Mouse (Mus musculus) forebrain, embryonic 15.5 days (tissue): ENCODE data around the gene Tcf3. TPM values are rescaled to one million over a fixed set of nuclear protein-coding genes. Genes with fewer than 3 reads are reported as not detected.

Experiments used
- ATAC-seq: fragments of 200-750 bp; cut with Nextera tagmentation; replicated peaks from 2 replicates; pipeline ENCODE4 v1.8.0; 2017; ENCODE audit warnings: mild to moderate bottlenecking, moderate TSS enrichment, moderate library complexity
- H3K27ac ChIP-seq: fragments of 300-500 bp; sonication (generic); replicated peaks from 2 replicates; pipeline ENCODE4 v1.5.1; 2015; ENCODE audit warnings: mild to moderate bottlenecking, inconsistent platforms
- H3K27me3 ChIP-seq: fragments of 300-500 bp; sonication (generic); 2 replicates; pipeline ENCODE4 v1.6.1; 2015; ENCODE audit warnings: inconsistent platforms
- H3K36me3 ChIP-seq: fragments of 300-500 bp; sonication (generic); 2 replicates; pipeline ENCODE4 v1.6.1; 2015; ENCODE audit warnings: mild to moderate bottlenecking, inconsistent platforms
- H3K4me1 ChIP-seq: fragments of 300-500 bp; sonication (generic); 2 replicates; pipeline ENCODE4 v1.6.1; 2015; ENCODE audit warnings: inconsistent platforms
- H3K4me2 ChIP-seq: fragments of 300-500 bp; sonication (generic); replicated peaks from 2 replicates; pipeline ENCODE4 v1.6.1; 2015; ENCODE audit warnings: mild to moderate bottlenecking, inconsistent platforms
- H3K4me3 ChIP-seq: fragments of 300-500 bp; sonication (generic); 2 replicates; pipeline ENCODE4 v1.5.1; 2015; ENCODE audit warnings: mild to moderate bottlenecking, inconsistent platforms
- H3K9ac ChIP-seq: fragments of 300-500 bp; sonication (generic); replicated peaks from 2 replicates; pipeline ENCODE4 v1.6.1; 2015; ENCODE audit warnings: mild to moderate bottlenecking, inconsistent platforms
- H3K9me3 ChIP-seq: fragments of 300-500 bp; sonication (generic); 2 replicates; pipeline ENCODE4 v1.6.1; 2016; ENCODE audit warnings: inconsistent platforms
- WGBS: fragments of 180-500 bp; shearing (Covaris S2); methylation state at CpG from one replicate; pipeline ENCODE4 v1.1.7; 2015; ENCODE audit warnings: mixed read lengths; 5-methylcytosine and 5-hydroxymethylcytosine counted together
- polyA plus RNA-seq: library from polyadenylated mRNA; unstranded; fragments of >200 nt; fragmentation: Nextera tagmentation; extraction: Ambion mirVana; gene quantifications from 2 replicates; pipeline ENCODE4 v1.2.1, GENCODE M21; 2015

Gene Tcf3
- polyA plus RNA-seq, 1 experiment from 2014 or later, result 85.2 TPM

GRCm38 (mm10) chr10:80399973-80400703, 33.3 kb downstream of the Tcf3 start:
- peak overlapping the region; percentile 100 for H3K27ac ChIP-seq
- 12% methylated on average over 17 of the region's 17 CpGs for WGBS
- H3K36me3 ChIP-seq, result peaks cover 37% of the 10 kb centered on the region
- ATAC-seq, result no peak
- peaks cover 34% of the 10 kb centered on the region for H3K4me1 ChIP-seq
- H3K9ac ChIP-seq, result peak overlapping the region; percentile 59
- no peaks in the 10 kb centered on the region for H3K27me3 ChIP-seq
- peak overlapping the region; percentile 75 for H3K4me2 ChIP-seq
- H3K4me3 ChIP-seq, result peak overlapping the region; percentile 91
- no peaks in the 10 kb centered on the region for H3K9me3 ChIP-seq

- no peaks in the 10 kb centered on the region for H3K9me3 ChIP-seq
- no peaks in the 10 kb centered on the region for H3K27me3 ChIP-seq
- H3K9ac ChIP-seq, result peak within 1 kb of the TSS; percentile 95
- H3K4me1 ChIP-seq, result peaks cover 29% of the 10 kb centered on the region
- H3K4me3 ChIP-seq, result peak within 1 kb of the TSS; percentile 91
- H3K27ac ChIP-seq, result peak within 1 kb of the TSS; percentile 100
- peaks cover 45% of the 10 kb centered on the region for H3K36me3 ChIP-seq
- peak; percentile 97 for ATAC-seq
- under 1% methylated on average over 69 of the region's 82 CpGs for WGBS
- peak within 1 kb of the TSS; percentile 91 for H3K4me2 ChIP-seq
These were observed 34.1 kb downstream of the Tcf3 start, which contains the start of gene Mbd3 for GRCm38 (mm10) chr10:80399191-80399972. TSS of gene Mbd3 (minus strand) at chr10:80399550.

GRCm38 (mm10) chr10:80398719-80399190, 34.7 kb downstream of the Tcf3 start:
- H3K4me3 ChIP-seq, result peak overlapping the region; percentile 91
- WGBS, result 0% methylated on average over 52 of the region's 59 CpGs
- peak; percentile 78 for ATAC-seq
- peaks cover 48% of the 10 kb centered on the region for H3K36me3 ChIP-seq
- H3K9me3 ChIP-seq, result no peaks in the 10 kb centered on the region
- peak overlapping the region; percentile 100 for H3K27ac ChIP-seq
- peak overlapping the region; percentile 95 for H3K9ac ChIP-seq
- H3K4me1 ChIP-seq, result peaks cover 29% of the 10 kb centered on the region
- H3K4me2 ChIP-seq, result peak overlapping the region; percentile 91
- no peaks in the 10 kb centered on the region for H3K27me3 ChIP-seq

DNA sequence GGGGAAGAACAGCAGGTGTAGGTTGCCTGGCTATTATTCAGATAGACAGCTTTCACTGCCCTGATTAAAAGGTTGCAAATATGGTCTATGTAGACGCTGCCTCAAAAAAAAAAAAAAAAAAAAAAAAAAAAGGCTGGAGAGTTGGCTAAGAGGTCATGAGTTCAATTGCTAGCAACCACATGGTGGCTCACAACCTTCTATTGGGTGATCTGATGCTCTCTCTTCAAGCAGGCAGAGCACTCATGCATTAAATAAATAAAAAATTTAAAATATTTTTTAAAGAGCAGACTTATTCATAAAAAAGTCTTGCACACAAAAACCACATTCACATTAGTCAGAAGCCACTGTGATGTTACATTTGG, 35.3 kb downstream of the Tcf3 start:
- H3K27ac ChIP-seq, result peak overlapping the region; percentile 100
- no peaks in the 10 kb centered on the region for H3K9me3 ChIP-seq
- peaks cover 29% of the 10 kb centered on the region for H3K4me1 ChIP-seq
- ATAC-seq, result no peak
- H3K27me3 ChIP-seq, result no peaks in the 10 kb centered on the region
- H3K9ac ChIP-seq, result peak overlapping the region; percentile 95
- H3K4me3 ChIP-seq, result peak overlapping the region; percentile 91
- H3K36me3 ChIP-seq, result peaks cover 48% of the 10 kb centered on the region
- peak overlapping the region; percentile 91 for H3K4me2 ChIP-seq
- WGBS, result 0% methylated on average over 1 of the region's 1 CpGs

- no peaks in the 10 kb centered on the region for H3K9me3 ChIP-seq
- ATAC-seq, result no peak
- peaks cover 29% of the 10 kb centered on the region for H3K4me1 ChIP-seq
- peak overlapping the region; percentile 91 for H3K4me2 ChIP-seq
- 36% methylated on average over 8 of the region's 8 CpGs for WGBS
- no peaks in the 10 kb centered on the region for H3K27me3 ChIP-seq
- peaks cover 48% of the 10 kb centered on the region for H3K36me3 ChIP-seq
- peak overlapping the region; percentile 100 for H3K27ac ChIP-seq
- H3K4me3 ChIP-seq, result peak overlapping the region; percentile 91
- peak overlapping the region; percentile 95 for H3K9ac ChIP-seq
These were observed 35.8 kb downstream of the Tcf3 start for GRCm38 (mm10) chr10:80397524-80398173.

GRCm38 (mm10) chr10:80396822-80397523, 36.5 kb downstream of the Tcf3 start:
- peak overlapping the region; percentile 91 for H3K4me3 ChIP-seq
- peaks cover 48% of the 10 kb centered on the region for H3K36me3 ChIP-seq
- no peak for ATAC-seq
- 88% methylated on average over 11 of the region's 11 CpGs for WGBS
- peaks cover 29% of the 10 kb centered on the region for H3K4me1 ChIP-seq
- peak overlapping the region; percentile 91 for H3K4me2 ChIP-seq
- H3K9me3 ChIP-seq, result no peaks in the 10 kb centered on the region
- peak overlapping the region; percentile 100 for H3K27ac ChIP-seq
- H3K9ac ChIP-seq, result peak overlapping the region; percentile 95
- no peaks in the 10 kb centered on the region for H3K27me3 ChIP-seq

DNA sequence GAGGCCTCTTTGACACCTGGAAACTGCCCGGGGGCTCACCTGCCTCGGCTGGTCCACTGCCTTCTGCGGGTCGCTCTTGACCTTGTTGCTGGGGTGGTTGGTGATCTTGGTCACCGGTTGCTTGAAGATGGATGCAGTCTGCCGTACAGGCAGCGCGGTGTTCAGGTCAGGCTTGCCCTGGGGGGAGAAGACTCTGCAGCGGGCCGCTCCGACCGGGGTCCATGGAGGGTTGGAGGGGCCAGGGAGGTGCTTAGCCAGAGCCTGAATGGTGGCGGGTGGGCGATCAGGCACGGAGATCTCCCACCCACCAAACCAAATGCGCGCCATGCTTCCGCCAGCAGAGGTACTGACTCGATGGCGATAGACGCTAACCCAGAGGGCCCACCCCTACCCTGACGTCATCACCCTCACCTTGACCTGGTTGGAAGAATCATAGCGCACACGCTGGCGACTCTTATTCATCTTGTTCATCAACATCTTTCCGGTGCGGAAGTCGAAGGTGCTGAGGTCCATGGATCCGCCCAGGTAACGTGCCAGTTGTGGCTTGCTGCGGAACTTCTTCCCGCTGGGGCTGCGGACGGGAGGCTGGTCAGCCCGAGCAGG, 38.3 kb downstream of the Tcf3 start:
- Histone ChIP-seq H3K4me3 (no peak overlapping the region), H3K4me1 (peaks cover 23% of the 10 kb centered on the region), H3K27ac (no peak overlapping the region), H3K36me3 (peaks cover 55% of the 10 kb centered on the region), H3K4me2 (no peak overlapping the region), H3K9me3 (no peaks in the 10 kb centered on the region), H3K9ac (no peak overlapping the region), H3K27me3 (no peaks in the 10 kb centered on the region)
- no peak for ATAC-seq
- 95% methylated on average over 35 of the region's 35 CpGs for WGBS

DNA sequence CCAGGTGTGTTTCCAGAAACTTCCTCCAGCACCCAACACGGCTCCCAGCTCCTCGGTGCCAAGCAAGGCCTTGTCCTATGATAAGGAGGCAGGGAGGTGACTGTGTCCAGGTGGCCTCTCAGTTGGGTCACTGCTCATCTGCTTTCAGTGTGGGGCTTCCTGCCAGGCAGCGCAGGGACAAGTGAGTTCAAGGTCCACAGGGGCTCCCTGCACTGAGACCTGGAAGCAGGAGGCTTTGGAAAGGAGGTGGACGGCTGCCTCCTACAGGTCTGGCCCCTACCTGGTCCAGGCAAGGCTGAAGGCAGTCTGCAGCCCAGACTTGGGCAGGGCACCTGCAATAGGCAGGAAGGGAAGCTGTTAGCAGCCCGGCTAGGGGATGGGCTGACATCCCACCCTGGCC, 40.8 kb downstream of the Tcf3 start:
- H3K9ac ChIP-seq, result 0 out of 2 replicates have a peak overlapping the region, but pooled peaks have one; percentile 1
- no peak overlapping the region for H3K27ac ChIP-seq
- no peak overlapping the region for H3K4me2 ChIP-seq
- peaks cover 28% of the 10 kb centered on the region for H3K4me1 ChIP-seq
- H3K4me3 ChIP-seq, result no peak overlapping the region
- no peaks in the 10 kb centered on the region for H3K27me3 ChIP-seq
- WGBS, result 95% methylated on average over 5 of the region's 5 CpGs
- no peak for ATAC-seq
- H3K9me3 ChIP-seq, result no peaks in the 10 kb centered on the region
- H3K36me3 ChIP-seq, result peaks cover 58% of the 10 kb centered on the region

DNA sequence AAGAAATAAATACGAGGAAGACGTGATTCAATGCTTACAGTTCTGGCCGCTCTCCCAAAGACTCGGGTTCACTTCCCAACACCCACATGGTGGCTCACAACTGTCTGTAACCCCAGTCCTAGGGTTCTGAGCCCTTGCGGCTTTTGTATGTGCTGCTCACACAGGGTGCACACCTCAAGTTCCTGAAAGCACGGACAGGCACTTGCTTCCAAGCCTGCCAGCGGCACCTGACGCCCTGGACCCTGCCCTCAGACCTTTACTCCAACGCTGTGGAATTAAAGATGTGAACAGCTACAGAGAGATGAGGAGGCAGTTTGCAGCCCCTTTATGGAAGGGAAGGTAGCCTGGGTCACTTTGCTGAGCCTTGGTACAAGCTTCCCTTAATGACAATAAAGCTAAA, 42.8 kb downstream of the Tcf3 start:
- Histone ChIP-seq H3K27ac (no peak overlapping the region), H3K27me3 (no peaks in the 10 kb centered on the region), H3K4me2 (no peak overlapping the region), H3K4me3 (no peak overlapping the region), H3K4me1 (peaks cover 11% of the 10 kb centered on the region), H3K9ac (no peak overlapping the region), H3K36me3 (peaks cover 55% of the 10 kb centered on the region), H3K9me3 (no peaks in the 10 kb centered on the region)
- no peak for ATAC-seq
- WGBS, result 88% methylated on average over 9 of the region's 9 CpGs

DNA sequence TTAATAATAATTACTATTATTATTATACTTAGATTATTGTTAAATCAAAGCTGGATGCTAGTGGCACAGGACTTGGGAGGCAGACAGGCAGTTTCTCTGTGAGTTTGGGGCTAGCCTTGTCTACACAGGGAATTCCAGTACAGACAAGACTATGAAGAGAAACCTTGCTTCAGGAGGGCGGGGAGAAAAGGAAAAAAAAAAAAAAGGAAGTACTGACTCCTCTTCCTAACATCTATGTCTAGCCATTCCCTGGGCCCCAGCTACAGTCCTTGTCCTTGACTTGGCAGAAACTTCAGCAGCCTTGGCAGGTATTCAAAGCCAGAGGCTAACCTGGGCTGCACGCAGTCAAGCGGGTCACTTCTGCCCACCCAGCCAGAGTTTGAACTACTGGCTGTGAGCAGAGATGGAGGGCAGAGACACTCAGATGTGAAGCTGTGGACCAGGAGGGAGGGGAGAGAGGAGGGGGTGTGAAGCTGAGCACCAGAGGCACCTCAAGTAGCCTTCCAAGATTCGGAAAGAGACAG, 44.2 kb downstream of the Tcf3 start:
- H3K27me3 ChIP-seq, result no peaks in the 10 kb centered on the region
- no peaks in the 10 kb centered on the region for H3K9me3 ChIP-seq
- WGBS, result 68% methylated on average over 4 of the region's 4 CpGs
- H3K4me2 ChIP-seq, result no peak overlapping the region
- peaks cover 42% of the 10 kb centered on the region for H3K36me3 ChIP-seq
- no peak overlapping the region for H3K9ac ChIP-seq
- H3K27ac ChIP-seq, result no peak overlapping the region
- no peak for ATAC-seq
- H3K4me3 ChIP-seq, result no peak overlapping the region
- H3K4me1 ChIP-seq, result peaks cover 19% of the 10 kb centered on the region

- Histone ChIP-seq H3K9ac (no peak overlapping the region), H3K27ac (no peak overlapping the region), H3K4me2 (no peak overlapping the region), H3K4me3 (no peak overlapping the region), H3K36me3 (peaks cover 38% of the 10 kb centered on the region), H3K9me3 (no peaks in the 10 kb centered on the region), H3K27me3 (no peaks in the 10 kb centered on the region), H3K4me1 (peaks cover 24% of the 10 kb centered on the region)
- 32% methylated on average over 2 of the region's 2 CpGs for WGBS
- ATAC-seq, result no peak
These were observed 44.7 kb downstream of the Tcf3 start for GRCm38 (mm10) chr10:80388731-80389130.
